Mouse (Mus musculus): ENCODE data around the gene Kif26b. TPM values are rescaled to one million over a fixed set of nuclear protein-coding genes. Genes with fewer than 3 reads are reported as not detected.

The Kif26b gene
- total RNA-seq, 2 experiments from 2014 or later = 2.9 to 3.0 TPM

- DNase-seq (ENCODE audit: low spot score in 2 of 2) = no peak
Observed at GRCm38 (mm10) chr1:178835805-178836204, 306.9 kb downstream of the Kif26b start.

- no peak for DNase-seq (ENCODE audit: low spot score in 2 of 2)
Observed at GRCm38 (mm10) chr1:178836998-178837397, 308.1 kb downstream of the Kif26b start.

- DNase-seq (ENCODE audit: low spot score in 2 of 2) = no peak
Observed at GRCm38 (mm10) chr1:178838696-178839320, 309.9 kb downstream of the Kif26b start.

- no peak for DNase-seq (ENCODE audit: low spot score in 2 of 2)
Observed at GRCm38 (mm10) chr1:178840311-178840710, 311.4 kb downstream of the Kif26b start.

- DNase-seq (ENCODE audit: low spot score in 2 of 2) = no peak
Observed at GRCm38 (mm10) chr1:178844839-178845238, 315.9 kb downstream of the Kif26b start.

- no peak for DNase-seq (ENCODE audit: low spot score in 2 of 2)
Observed at GRCm38 (mm10) chr1:178847569-178847968, 318.6 kb downstream of the Kif26b start.

- no peak for DNase-seq (ENCODE audit: low spot score in 2 of 2)
Observed at GRCm38 (mm10) chr1:178848380-178849106, 319.6 kb downstream of the Kif26b start.

GRCm38 (mm10) chr1:178850569-178850968, 321.6 kb downstream of the Kif26b start:
- DNase-seq (ENCODE audit: low spot score in 2 of 2) = no peak

- DNase-seq (ENCODE audit: low spot score in 2 of 2) = no peak
Observed at GRCm38 (mm10) chr1:178854936-178855335, 326.0 kb downstream of the Kif26b start.

- no peak for DNase-seq (ENCODE audit: low spot score in 2 of 2)
Observed at GRCm38 (mm10) chr1:178855974-178856373, 327.0 kb downstream of the Kif26b start.

GRCm38 (mm10) chr1:178860671-178861391, 331.9 kb downstream of the Kif26b start:
- DNase-seq (ENCODE audit: low spot score in 2 of 2) = no peak

- no peak for DNase-seq (ENCODE audit: low spot score in 2 of 2)
Observed at GRCm38 (mm10) chr1:178861392-178861762, 332.5 kb downstream of the Kif26b start.

GRCm38 (mm10) chr1:178863756-178864155, 334.8 kb downstream of the Kif26b start:
- DNase-seq (ENCODE audit: low spot score in 2 of 2) = no peak

GRCm38 (mm10) chr1:178864297-178864696, 335.4 kb downstream of the Kif26b start:
- no peak for DNase-seq (ENCODE audit: low spot score in 2 of 2)

- DNase-seq (ENCODE audit: low spot score in 2 of 2) = no peak
Observed at GRCm38 (mm10) chr1:178866757-178867156, 337.8 kb downstream of the Kif26b start.

GRCm38 (mm10) chr1:178871055-178871454, 342.1 kb downstream of the Kif26b start:
- DNase-seq (ENCODE audit: low spot score in 2 of 2) = no peak

GRCm38 (mm10) chr1:178876926-178877325, 348.0 kb downstream of the Kif26b start:
- DNase-seq (ENCODE audit: low spot score in 2 of 2) = no peak

- no peak for DNase-seq (ENCODE audit: low spot score in 2 of 2)
Observed at GRCm38 (mm10) chr1:178878676-178879075, 349.8 kb downstream of the Kif26b start.

- DNase-seq (ENCODE audit: low spot score in 2 of 2) = no peak
Observed at GRCm38 (mm10) chr1:178880905-178881304, 352.0 kb downstream of the Kif26b start.

- no peak for DNase-seq (ENCODE audit: low spot score in 2 of 2)
Observed at GRCm38 (mm10) chr1:178886671-178887070, 357.7 kb downstream of the Kif26b start.

GRCm38 (mm10) chr1:178892376-178892775, 363.5 kb downstream of the Kif26b start:
- DNase-seq (ENCODE audit: low spot score in 2 of 2) = no peak

Data from gastrocnemius, postnatal 4 days (tissue).